Mouse (Mus musculus): ENCODE measurements around the gene Med26. TPM values are rescaled to one million over a fixed set of nuclear protein-coding genes. Genes with fewer than 3 reads are reported as not detected.

The Med26 gene
- polyA plus RNA-seq, 1 experiment from 2014 or later, result 14.8 TPM

- Histone ChIP-seq H3K36me3 (ENCODE audit: control insufficient read depth, insufficient read depth, low read length) (peaks cover 65% of the 10 kb centered on the region), H3K27me3 (ENCODE audit: control insufficient read depth, insufficient read depth, low read length) (no peaks in the 10 kb centered on the region), H3K27ac (replicated peaks; ENCODE audit: low read depth, low read length) (no peak overlapping the region), H3K9ac (ENCODE audit: low read length) (no peak overlapping the region), H3K9me3 (ENCODE audit: control insufficient read depth, low read length) (no peaks in the 10 kb centered on the region), H3K4me3 (ENCODE audit: low read depth, low read length) (no peak overlapping the region), H3K4me2 (ENCODE audit: low read depth, severe bottlenecking) (no peak overlapping the region), H3K4me1 (ENCODE audit: control insufficient read depth, insufficient read depth, low read length) (peaks cover 3% of the 10 kb centered on the region; the same call in 1 of the 2 replicates)
- DNase-seq (ENCODE audit: low spot score), result no peak
- WGBS, result 100% methylated on average over 2 of the region's 2 CpGs
- no peak for ATAC-seq (ENCODE audit: insufficient number of reproducible peaks, low FRiP score, low TSS enrichment, low read depth)
Measured at GRCm38 (mm10) chr8:72469243-72469642, 78.8 kb downstream of the Med26 start.

GRCm38 (mm10) chr8:72464211-72464610, 83.9 kb downstream of the Med26 start:
- ATAC-seq (ENCODE audit: insufficient number of reproducible peaks, low FRiP score, low TSS enrichment, low read depth), result no peak
- no peaks in the 10 kb centered on the region for H3K9me3 ChIP-seq (ENCODE audit: control insufficient read depth, low read length)
- 98% methylated on average over 10 of the region's 10 CpGs for WGBS
- no peaks in the 10 kb centered on the region for H3K4me1 ChIP-seq (ENCODE audit: control insufficient read depth, insufficient read depth, low read length)
- no peaks in the 10 kb centered on the region for H3K27me3 ChIP-seq (ENCODE audit: control insufficient read depth, insufficient read depth, low read length)
- H3K4me3 ChIP-seq (ENCODE audit: low read depth, low read length), result no peak overlapping the region
- H3K36me3 ChIP-seq (ENCODE audit: control insufficient read depth, insufficient read depth, low read length), result peaks cover 74% of the 10 kb centered on the region
- no peak overlapping the region for H3K4me2 ChIP-seq (ENCODE audit: low read depth, severe bottlenecking)
- no peak overlapping the region for H3K27ac ChIP-seq (replicated peaks; ENCODE audit: low read depth, low read length)
- no peak for DNase-seq (ENCODE audit: low spot score)
- H3K9ac ChIP-seq (ENCODE audit: low read length), result no peak overlapping the region

- Histone ChIP-seq H3K27ac (replicated peaks; ENCODE audit: low read depth, low read length) (no peak overlapping the region), H3K36me3 (ENCODE audit: control insufficient read depth, insufficient read depth, low read length) (peaks cover 41% of the 10 kb centered on the region), H3K9ac (ENCODE audit: low read length) (no peak overlapping the region), H3K4me2 (ENCODE audit: low read depth, severe bottlenecking) (no peak overlapping the region), H3K4me1 (ENCODE audit: control insufficient read depth, insufficient read depth, low read length) (no peaks in the 10 kb centered on the region), H3K27me3 (ENCODE audit: control insufficient read depth, insufficient read depth, low read length) (no peaks in the 10 kb centered on the region), H3K9me3 (ENCODE audit: control insufficient read depth, low read length) (no peaks in the 10 kb centered on the region), H3K4me3 (ENCODE audit: low read depth, low read length) (no peak overlapping the region)
- no peak for ATAC-seq (ENCODE audit: insufficient number of reproducible peaks, low FRiP score, low TSS enrichment, low read depth)
- no peak for DNase-seq (ENCODE audit: low spot score)
- WGBS, result 93% methylated on average over 4 of the region's 4 CpGs
Measured at GRCm38 (mm10) chr8:72459881-72460533, 88.1 kb downstream of the Med26 start.

- Histone ChIP-seq H3K9me3 (ENCODE audit: control insufficient read depth, low read length) (no peaks in the 10 kb centered on the region), H3K4me3 (ENCODE audit: low read depth, low read length) (no peak overlapping the region), H3K27me3 (ENCODE audit: control insufficient read depth, insufficient read depth, low read length) (no peaks in the 10 kb centered on the region), H3K4me1 (ENCODE audit: control insufficient read depth, insufficient read depth, low read length) (no peaks in the 10 kb centered on the region), H3K36me3 (ENCODE audit: control insufficient read depth, insufficient read depth, low read length) (peaks cover 36% of the 10 kb centered on the region), H3K4me2 (ENCODE audit: low read depth, severe bottlenecking) (no peak overlapping the region), H3K27ac (replicated peaks; ENCODE audit: low read depth, low read length) (no peak overlapping the region), H3K9ac (ENCODE audit: low read length) (no peak overlapping the region)
- 86% methylated on average over 6 of the region's 6 CpGs for WGBS
- no peak for ATAC-seq (ENCODE audit: insufficient number of reproducible peaks, low FRiP score, low TSS enrichment, low read depth)
- no peak for DNase-seq (ENCODE audit: low spot score)
Measured at GRCm38 (mm10) chr8:72458457-72458856, 89.6 kb downstream of the Med26 start.

GRCm38 (mm10) chr8:72457806-72458205, 90.3 kb downstream of the Med26 start:
- WGBS, result 87% methylated on average over 3 of the region's 3 CpGs
- Histone ChIP-seq H3K9me3 (ENCODE audit: control insufficient read depth, low read length) (no peaks in the 10 kb centered on the region), H3K4me3 (ENCODE audit: low read depth, low read length) (no peak overlapping the region), H3K9ac (ENCODE audit: low read length) (no peak overlapping the region), H3K36me3 (ENCODE audit: control insufficient read depth, insufficient read depth, low read length) (peaks cover 29% of the 10 kb centered on the region), H3K27me3 (ENCODE audit: control insufficient read depth, insufficient read depth, low read length) (no peaks in the 10 kb centered on the region), H3K27ac (replicated peaks; ENCODE audit: low read depth, low read length) (no peak overlapping the region), H3K4me2 (ENCODE audit: low read depth, severe bottlenecking) (no peak overlapping the region), H3K4me1 (ENCODE audit: control insufficient read depth, insufficient read depth, low read length) (no peaks in the 10 kb centered on the region)
- DNase-seq (ENCODE audit: low spot score), result no peak
- ATAC-seq (ENCODE audit: insufficient number of reproducible peaks, low FRiP score, low TSS enrichment, low read depth), result no peak

GRCm38 (mm10) chr8:72455317-72455716, 92.8 kb downstream of the Med26 start:
- Histone ChIP-seq H3K9me3 (ENCODE audit: control insufficient read depth, low read length) (no peaks in the 10 kb centered on the region), H3K9ac (ENCODE audit: low read length) (no peak overlapping the region), H3K27me3 (ENCODE audit: control insufficient read depth, insufficient read depth, low read length) (no peaks in the 10 kb centered on the region), H3K27ac (replicated peaks; ENCODE audit: low read depth, low read length) (no peak overlapping the region), H3K4me1 (ENCODE audit: control insufficient read depth, insufficient read depth, low read length) (no peaks in the 10 kb centered on the region), H3K4me3 (ENCODE audit: low read depth, low read length) (no peak overlapping the region), H3K4me2 (ENCODE audit: low read depth, severe bottlenecking) (no peak overlapping the region), H3K36me3 (ENCODE audit: control insufficient read depth, insufficient read depth, low read length) (peaks cover 10% of the 10 kb centered on the region; the same call in 1 of the 2 replicates)
- ATAC-seq (ENCODE audit: insufficient number of reproducible peaks, low FRiP score, low TSS enrichment, low read depth), result no peak
- 87% methylated on average over 4 of the region's 4 CpGs for WGBS
- DNase-seq (ENCODE audit: low spot score), result no peak

GRCm38 (mm10) chr8:72453904-72454303, 94.2 kb downstream of the Med26 start:
- H3K9me3 ChIP-seq (ENCODE audit: control insufficient read depth, low read length), result no peaks in the 10 kb centered on the region
- no peak overlapping the region for H3K27ac ChIP-seq (replicated peaks; ENCODE audit: low read depth, low read length)
- no peak overlapping the region for H3K4me2 ChIP-seq (ENCODE audit: low read depth, severe bottlenecking)
- no peak overlapping the region for H3K9ac ChIP-seq (ENCODE audit: low read length)
- no peaks in the 10 kb centered on the region for H3K4me1 ChIP-seq (ENCODE audit: control insufficient read depth, insufficient read depth, low read length)
- ATAC-seq (ENCODE audit: insufficient number of reproducible peaks, low FRiP score, low TSS enrichment, low read depth) (no peak), DNase-seq (ENCODE audit: low spot score) (no peak)
- no peaks in the 10 kb centered on the region for H3K27me3 ChIP-seq (ENCODE audit: control insufficient read depth, insufficient read depth, low read length)
- no peak overlapping the region for H3K4me3 ChIP-seq (ENCODE audit: low read depth, low read length)
- peaks cover 12% of the 10 kb centered on the region; the same call in 1 of the 2 replicates for H3K36me3 ChIP-seq (ENCODE audit: control insufficient read depth, insufficient read depth, low read length)
- WGBS, result 96% methylated on average over 2 of the region's 2 CpGs

GRCm38 (mm10) chr8:72451516-72451915, 96.6 kb downstream of the Med26 start:
- Histone ChIP-seq H3K27ac (replicated peaks; ENCODE audit: low read depth, low read length) (no peak overlapping the region), H3K4me2 (ENCODE audit: low read depth, severe bottlenecking) (no peak overlapping the region), H3K4me3 (ENCODE audit: low read depth, low read length) (no peak overlapping the region), H3K9ac (ENCODE audit: low read length) (no peak overlapping the region), H3K4me1 (ENCODE audit: control insufficient read depth, insufficient read depth, low read length) (no peaks in the 10 kb centered on the region), H3K36me3 (ENCODE audit: control insufficient read depth, insufficient read depth, low read length) (peaks cover 14% of the 10 kb centered on the region; the same call in 1 of the 2 replicates), H3K9me3 (ENCODE audit: control insufficient read depth, low read length) (no peaks in the 10 kb centered on the region), H3K27me3 (ENCODE audit: control insufficient read depth, insufficient read depth, low read length) (no peaks in the 10 kb centered on the region)
- DNase-seq (ENCODE audit: low spot score) (no peak), ATAC-seq (ENCODE audit: insufficient number of reproducible peaks, low FRiP score, low TSS enrichment, low read depth) (no peak)
- 87% methylated on average over 8 of the region's 8 CpGs for WGBS

- no peaks in the 10 kb centered on the region for H3K27me3 ChIP-seq (ENCODE audit: control insufficient read depth, insufficient read depth, low read length)
- no peak for ATAC-seq (ENCODE audit: insufficient number of reproducible peaks, low FRiP score, low TSS enrichment, low read depth)
- H3K36me3 ChIP-seq (ENCODE audit: control insufficient read depth, insufficient read depth, low read length), result peaks cover 6% of the 10 kb centered on the region; the same call in 1 of the 2 replicates
- H3K9ac ChIP-seq (ENCODE audit: low read length), result no peak overlapping the region
- no peak overlapping the region for H3K4me2 ChIP-seq (ENCODE audit: low read depth, severe bottlenecking)
- no peaks in the 10 kb centered on the region for H3K4me1 ChIP-seq (ENCODE audit: control insufficient read depth, insufficient read depth, low read length)
- no peak overlapping the region for H3K4me3 ChIP-seq (ENCODE audit: low read depth, low read length)
- no peak overlapping the region for H3K27ac ChIP-seq (replicated peaks; ENCODE audit: low read depth, low read length)
- no peak for DNase-seq (ENCODE audit: low spot score)
- 90% methylated on average over 6 of the region's 6 CpGs for WGBS
- H3K9me3 ChIP-seq (ENCODE audit: control insufficient read depth, low read length), result no peaks in the 10 kb centered on the region
Measured at GRCm38 (mm10) chr8:72445071-72445470, 103.0 kb downstream of the Med26 start.
